Mouse (Mus musculus) liver, embryonic 16.5 days (tissue): ENCODE measurements around the gene Zw10. TPM values are rescaled to one million over a fixed set of nuclear protein-coding genes. Genes with fewer than 3 reads are reported as not detected.

Experiments
- ATAC-seq: fragments of 200-750 bp; cut with Nextera tagmentation; 2 replicates; pipeline ENCODE4 v1.8.0; 2017; ENCODE audit warnings: low read depth, mild to moderate bottlenecking, moderate number of reproducible peaks, moderate library complexity
- H3K27ac ChIP-seq: fragments of 300-500 bp; sonication (generic); 2 replicates; pipeline ENCODE4 v1.5.1; 2014; ENCODE audit warnings: mild to moderate bottlenecking, low read length
- H3K27me3 ChIP-seq: fragments of 300-500 bp; sonication (generic); 2 replicates; pipeline ENCODE4 v1.6.1; 2014; ENCODE audit warnings: low read depth, low read length, mixed read lengths; ENCODE audit not compliant: control insufficient read depth, insufficient read depth
- H3K36me3 ChIP-seq: fragments of 300-500 bp; sonication (generic); 2 replicates; pipeline ENCODE4 v1.6.1; 2014; ENCODE audit warnings: mild to moderate bottlenecking; ENCODE audit not compliant: control insufficient read depth, insufficient read depth
- H3K4me1 ChIP-seq: fragments of 300-500 bp; sonication (generic); 2 replicates; pipeline ENCODE4 v1.6.1; 2014; ENCODE audit warnings: low read depth, low read length, mixed read lengths; ENCODE audit not compliant: control insufficient read depth
- H3K4me2 ChIP-seq: fragments of 300-500 bp; sonication (generic); 2 replicates; pipeline ENCODE4 v1.6.1; 2014; ENCODE audit warnings: low read depth, low read length, mixed read lengths
- H3K4me3 ChIP-seq: fragments of 300-500 bp; sonication (generic); 2 replicates; pipeline ENCODE4 v1.5.1; 2014; ENCODE audit warnings: low read depth, mild to moderate bottlenecking, low read length
- H3K9ac ChIP-seq: fragments of 300-500 bp; sonication (generic); 2 replicates; pipeline ENCODE4 v1.6.1; 2014; ENCODE audit warnings: low read depth, low read length
- H3K9me3 ChIP-seq: fragments of 300-500 bp; sonication (generic); replicated peaks from 2 replicates; pipeline ENCODE4 v1.6.1; 2016; ENCODE audit warnings: low read length; ENCODE audit not compliant: control insufficient read depth
- WGBS: fragments of 180-500 bp; shearing (Covaris S2); extraction: QIAGEN DNeasy Blood & Tissue Kit; methylation state at CpG from one replicate; pipeline ENCODE4 v1.1.7; 2014; ENCODE audit not compliant: insufficient replicate concordance; 5-methylcytosine and 5-hydroxymethylcytosine counted together
- polyA plus RNA-seq: library from polyadenylated mRNA; unstranded; fragments of >200 nt; fragmentation: Nextera tagmentation; extraction: Ambion mirVana; gene quantifications from 2 replicates; pipeline ENCODE4 v1.2.1, GENCODE M21; 2015

Gene Zw10
- polyA plus RNA-seq, 1 experiment from 2014 or later, result 18.7 TPM

DNA sequence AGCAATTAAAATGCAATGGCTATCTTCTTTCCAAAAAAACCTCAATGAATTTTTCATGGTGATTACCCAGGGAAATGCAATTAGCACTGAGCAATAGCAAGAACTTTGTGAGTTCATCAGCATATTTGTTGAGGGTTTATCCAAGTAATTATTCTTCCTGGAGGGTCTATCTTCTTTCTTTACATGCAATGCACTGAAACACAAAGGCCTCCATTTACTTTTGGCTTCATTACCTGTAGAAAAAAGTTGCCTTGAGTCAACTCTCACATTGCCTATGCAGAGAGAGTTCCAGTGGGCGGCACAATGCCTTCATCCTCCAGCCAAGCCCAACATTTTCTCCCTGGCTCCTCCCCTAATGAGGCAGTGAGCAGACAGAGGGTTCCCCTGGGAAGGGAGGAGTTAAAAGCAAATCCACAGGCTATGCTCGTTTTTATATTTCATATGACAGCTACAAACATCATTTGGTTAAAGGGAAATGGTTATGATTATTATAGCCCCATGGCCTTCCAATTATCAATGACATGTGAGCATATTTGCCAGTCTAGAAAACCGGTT is 62.9 kb downstream of the Zw10 start:
- 27% methylated on average over 3 of the region's 3 CpGs for WGBS

DNA sequence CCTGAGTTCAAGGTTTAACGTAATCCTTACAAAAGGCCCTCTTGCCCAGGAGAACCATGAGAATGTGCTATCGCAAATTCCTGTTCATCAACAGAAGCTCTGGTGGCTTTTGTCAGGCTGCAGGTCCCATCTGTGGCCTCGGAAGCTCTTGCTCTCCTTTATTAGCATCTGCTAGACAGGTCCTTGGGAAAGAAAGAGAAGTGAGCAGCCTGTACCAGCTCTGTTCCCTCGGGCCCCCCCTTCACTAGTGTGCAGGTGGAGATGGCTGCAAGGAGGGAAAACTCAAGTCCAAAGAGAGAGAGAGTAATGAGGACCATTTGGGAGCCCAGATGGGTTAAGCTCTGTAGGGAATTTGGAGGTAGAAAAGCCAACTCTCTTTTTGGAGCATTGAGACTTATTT is 64.3 kb downstream of the Zw10 start:
- H3K4me1 ChIP-seq, result no peaks in the 10 kb centered on the region
- no peaks in the 10 kb centered on the region for H3K27me3 ChIP-seq
- H3K9me3 ChIP-seq, result no peaks in the 10 kb centered on the region; the same call in 1 of the 2 replicates
- H3K36me3 ChIP-seq, result no peaks in the 10 kb centered on the region
- H3K4me3 ChIP-seq, result no peak overlapping the region
- no peak overlapping the region for H3K9ac ChIP-seq
- no peak for ATAC-seq
- H3K27ac ChIP-seq, result no peak overlapping the region
- no peak overlapping the region for H3K4me2 ChIP-seq
- WGBS, result 57% methylated on average over 4 of the region's 4 CpGs

More for the DNA sequence above, 62.9 kb downstream of the Zw10 start:
- Histone ChIP-seq H3K9me3 (no peaks in the 10 kb centered on the region; the same call in 1 of the 2 replicates), H3K9ac (no peak overlapping the region), H3K4me1 (no peaks in the 10 kb centered on the region), H3K27me3 (no peaks in the 10 kb centered on the region), H3K27ac (no peak overlapping the region), H3K4me3 (no peak overlapping the region), H3K4me2 (no peak overlapping the region), H3K36me3 (no peaks in the 10 kb centered on the region)
- ATAC-seq, result no peak

DNA sequence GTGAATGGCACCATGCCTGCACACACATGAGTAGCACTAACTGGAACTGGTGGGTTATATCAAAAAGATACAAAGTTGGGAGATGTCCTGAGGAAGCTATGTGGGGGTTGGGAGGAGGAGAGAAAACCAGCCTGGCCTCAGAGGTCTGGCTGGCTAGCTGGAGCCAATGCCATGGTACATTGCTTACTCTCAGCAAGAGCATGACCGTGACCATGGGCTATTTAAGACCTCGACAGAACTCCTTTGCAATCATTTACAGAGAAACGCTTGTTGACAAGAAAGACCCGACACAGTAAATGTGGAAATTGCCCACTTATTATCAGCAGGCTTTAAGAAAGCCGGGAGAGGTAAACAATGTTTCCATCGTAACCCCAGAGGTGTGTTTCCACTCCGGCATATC is 70.3 kb downstream of the Zw10 start:
- no peaks in the 10 kb centered on the region for H3K36me3 ChIP-seq
- H3K9me3 ChIP-seq, result no peaks in the 10 kb centered on the region; the same call in 1 of the 2 replicates
- H3K27me3 ChIP-seq, result no peaks in the 10 kb centered on the region
- ATAC-seq, result no peak
- H3K4me1 ChIP-seq, result no peaks in the 10 kb centered on the region
- no peak overlapping the region for H3K4me2 ChIP-seq
- H3K9ac ChIP-seq, result no peak overlapping the region
- H3K4me3 ChIP-seq, result no peak overlapping the region
- WGBS, result 59% methylated on average over 7 of the region's 7 CpGs
- H3K27ac ChIP-seq, result no peak overlapping the region

Other genes with a start within 250 kb of the Zw10 start
- 0.75 and 1.1 TPM in 2 replicates for gene Zbtb16, start 219.4 kb upstream of the Zw10 start, polyA plus RNA-seq
- 0.09 TPM in 1 of 2 replicates, not detected in the other for gene Htr3a, start 144.5 kb upstream of the Zw10 start, polyA plus RNA-seq
- gene Htr3b, start 90.6 kb upstream of the Zw10 start, polyA plus RNA-seq, result not detected in 2 replicates
- 5.9 and 6.3 TPM in 2 replicates for gene Usp28, start 70.2 kb upstream of the Zw10 start, polyA plus RNA-seq
- not detected in 2 replicates for gene Tmprss5, start 25.6 kb downstream of the Zw10 start, polyA plus RNA-seq
- not detected in 2 replicates for gene Gm4894, start 194.9 kb downstream of the Zw10 start, polyA plus RNA-seq